Mouse (Mus musculus): ENCODE results near the gene Dnajb2. TPM values are rescaled to one million over a fixed set of nuclear protein-coding genes. Genes with fewer than 3 reads are reported as not detected.

The Dnajb2 gene
- polyA plus RNA-seq, 1 experiment, result 6.7 TPM

GRCm38 (mm10) chr1:75210136-75211087 lies 25.8 kb upstream of the Dnajb2 start, which contains the start of the genes Glb1l and Stk16:
Gene Glb1l (minus strand): TSS chr1:75210813.
Gene Stk16 (plus strand): TSS chr1:75210838.
- Histone ChIP-seq H3K4me3 (ENCODE audit: insufficient read depth, low read length) (peak within 1 kb of the TSS; percentile 96), H3K4me1 (ENCODE audit: control insufficient read depth, insufficient read depth, low read length) (peaks cover 40% of the 10 kb centered on the region), H3K27ac (ENCODE audit: insufficient read depth, low read depth, low read length) (no peak within 1 kb of the TSS)
- TF ChIP-seq POLR2A (IDR thresholded peaks at IDR 0.05; ENCODE audit: borderline replicate concordance, low read depth, low read length), result no peak

DNA sequence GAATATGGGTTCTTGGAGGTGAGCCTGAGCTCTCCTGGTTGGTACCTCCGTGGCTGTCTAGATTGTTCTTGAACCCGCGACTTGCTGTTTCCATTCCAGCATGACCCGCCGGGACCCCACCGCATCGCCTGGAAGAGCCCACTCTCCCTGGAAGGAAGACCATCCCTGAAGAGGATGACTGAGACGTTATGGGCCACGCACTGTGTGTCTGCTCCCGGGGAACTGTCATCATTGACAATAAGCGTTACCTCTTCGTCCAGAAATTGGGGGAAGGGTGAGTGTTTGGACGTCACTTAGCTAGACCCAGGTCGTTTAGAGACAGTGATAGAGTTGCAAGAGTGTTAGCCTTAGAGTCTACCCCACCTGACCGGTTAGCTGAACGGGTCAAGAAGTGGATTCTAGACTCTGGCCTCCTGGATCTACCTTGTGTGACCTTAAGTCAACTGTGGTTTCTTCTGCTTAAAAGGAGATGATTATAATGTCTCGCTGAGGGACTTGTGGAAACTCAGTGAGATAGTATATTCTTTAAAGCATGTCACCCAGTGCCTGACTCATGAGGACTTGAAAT lies 25.0 kb upstream of the Dnajb2 start:
- H3K4me3 ChIP-seq (ENCODE audit: insufficient read depth, low read length), result peak overlapping the region; percentile 96
- peaks cover 43% of the 10 kb centered on the region for H3K4me1 ChIP-seq (ENCODE audit: control insufficient read depth, insufficient read depth, low read length)
- no peak for TF ChIP-seq CTCF (IDR thresholded peaks at IDR 0.05; ENCODE audit: low read depth, low read length)
- TF ChIP-seq POLR2A (IDR thresholded peaks at IDR 0.05; ENCODE audit: borderline replicate concordance, low read depth, low read length), result no peak
- no peak overlapping the region for H3K27ac ChIP-seq (ENCODE audit: insufficient read depth, low read depth, low read length)

DNA sequence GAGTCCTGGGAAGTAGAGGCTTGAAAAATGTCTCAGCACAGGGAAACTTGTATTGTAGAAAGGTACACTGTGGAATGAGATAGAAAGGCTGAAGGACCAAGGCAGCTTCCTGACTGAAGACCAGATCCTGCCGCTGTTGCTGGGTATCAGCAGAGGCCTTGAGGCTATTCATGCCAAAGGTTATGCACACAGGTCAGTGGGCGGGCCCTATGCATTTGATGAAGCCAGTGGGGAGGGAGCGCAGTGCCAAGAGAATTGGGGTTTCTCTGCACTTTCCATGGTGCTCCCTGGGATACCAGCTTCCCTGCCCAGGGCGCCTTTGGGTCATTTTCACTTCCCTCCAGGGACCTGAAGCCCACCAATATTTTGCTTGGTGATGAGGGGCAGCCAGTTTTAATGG lies 23.7 kb upstream of the Dnajb2 start:
- Histone ChIP-seq H3K4me3 (ENCODE audit: insufficient read depth, low read length) (no peak overlapping the region), H3K27ac (ENCODE audit: insufficient read depth, low read depth, low read length) (no peak overlapping the region), H3K4me1 (ENCODE audit: control insufficient read depth, insufficient read depth, low read length) (peaks cover 43% of the 10 kb centered on the region)
- TF ChIP-seq POLR2A (IDR thresholded peaks at IDR 0.05; ENCODE audit: borderline replicate concordance, low read depth, low read length), result no peak
- no peak for TF ChIP-seq CTCF (IDR thresholded peaks at IDR 0.05; ENCODE audit: low read depth, low read length)

DNA sequence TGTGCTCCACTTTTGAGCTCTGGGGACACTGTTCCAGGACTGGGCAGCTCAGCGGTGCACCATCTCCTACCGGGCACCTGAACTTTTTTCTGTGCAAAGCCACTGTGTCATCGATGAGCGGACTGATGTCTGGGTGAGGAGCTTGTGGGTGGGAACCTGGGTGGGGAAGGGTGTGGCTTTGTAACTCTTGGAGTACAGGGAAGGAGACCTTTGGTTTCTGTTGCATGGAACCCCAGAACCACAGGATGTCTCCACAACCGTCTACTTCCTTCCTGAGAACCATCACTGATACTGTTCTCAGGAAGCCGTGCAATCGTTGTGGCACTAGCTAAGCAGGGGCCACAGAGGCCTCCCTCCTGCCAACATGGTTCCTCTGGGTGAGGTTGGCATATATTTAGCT lies 23.1 kb upstream of the Dnajb2 start:
- no peak for TF ChIP-seq CTCF (IDR thresholded peaks at IDR 0.05; ENCODE audit: low read depth, low read length)
- TF ChIP-seq POLR2A (IDR thresholded peaks at IDR 0.05; ENCODE audit: borderline replicate concordance, low read depth, low read length), result no peak
- H3K4me3 ChIP-seq (ENCODE audit: insufficient read depth, low read length), result no peak overlapping the region

DNA sequence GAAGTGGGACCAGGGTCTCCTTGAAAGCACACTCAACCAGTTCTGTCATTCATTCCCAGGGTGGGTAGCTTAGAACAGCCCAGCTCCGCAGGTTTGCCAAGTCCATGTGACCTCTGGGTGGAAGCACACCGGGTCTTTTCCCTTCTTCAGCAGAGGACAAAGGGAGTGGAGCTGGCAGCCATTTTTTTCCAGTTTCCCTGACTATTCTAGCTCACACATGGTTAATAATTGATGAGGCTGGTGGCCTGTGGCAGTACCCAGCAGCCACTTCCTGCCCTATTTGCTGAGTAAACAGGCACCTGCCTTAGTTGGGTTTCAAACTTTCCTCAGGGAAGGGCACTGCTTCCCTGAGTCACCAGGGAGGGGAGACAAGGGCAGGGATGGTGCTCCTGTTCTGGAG lies 21.8 kb upstream of the Dnajb2 start:
- Histone ChIP-seq H3K4me1 (ENCODE audit: control insufficient read depth, insufficient read depth, low read length) (peaks cover 48% of the 10 kb centered on the region), H3K27ac (ENCODE audit: insufficient read depth, low read depth, low read length) (no peak overlapping the region), H3K4me3 (ENCODE audit: insufficient read depth, low read length) (no peak overlapping the region)
- TF ChIP-seq POLR2A (IDR thresholded peaks at IDR 0.05; ENCODE audit: borderline replicate concordance, low read depth, low read length) (no peak), CTCF (IDR thresholded peaks at IDR 0.05; ENCODE audit: low read depth, low read length) (no peak)

More for the DNA sequence above, 23.1 kb upstream of the Dnajb2 start:
- Histone ChIP-seq H3K4me1 (ENCODE audit: control insufficient read depth, insufficient read depth, low read length) (peaks cover 46% of the 10 kb centered on the region), H3K27ac (ENCODE audit: insufficient read depth, low read depth, low read length) (no peak overlapping the region)

- Histone ChIP-seq H3K27ac (ENCODE audit: insufficient read depth, low read depth, low read length) (0 out of 2 replicates have a peak overlapping the region, but pooled peaks have one; percentile 3), H3K4me1 (ENCODE audit: control insufficient read depth, insufficient read depth, low read length) (peaks cover 46% of the 10 kb centered on the region)
These were observed 21.3 kb upstream of the Dnajb2 start for GRCm38 (mm10) chr1:75214886-75215285.

GRCm38 (mm10) chr1:75215785-75216184 lies 20.4 kb upstream of the Dnajb2 start:
- TF ChIP-seq CTCF (IDR thresholded peaks at IDR 0.05; ENCODE audit: low read depth, low read length), result no peak
- TF ChIP-seq POLR2A (IDR thresholded peaks at IDR 0.05; ENCODE audit: borderline replicate concordance, low read depth, low read length), result no peak
- Histone ChIP-seq H3K4me3 (ENCODE audit: insufficient read depth, low read length) (no peak overlapping the region), H3K27ac (ENCODE audit: insufficient read depth, low read depth, low read length) (no peak overlapping the region), H3K4me1 (ENCODE audit: control insufficient read depth, insufficient read depth, low read length) (peaks cover 43% of the 10 kb centered on the region)

More at GRCm38 (mm10) chr1:75214886-75215285, 21.3 kb upstream of the Dnajb2 start:
- H3K4me3 ChIP-seq (ENCODE audit: insufficient read depth, low read length), result no peak overlapping the region
- TF ChIP-seq CTCF (IDR thresholded peaks at IDR 0.05; ENCODE audit: low read depth, low read length) (no peak), POLR2A (IDR thresholded peaks at IDR 0.05; ENCODE audit: borderline replicate concordance, low read depth, low read length) (no peak)

GRCm38 (mm10) chr1:75216797-75217585 lies 19.2 kb upstream of the Dnajb2 start:
- Histone ChIP-seq H3K27ac (ENCODE audit: insufficient read depth, low read depth, low read length) (no peak overlapping the region), H3K4me3 (ENCODE audit: insufficient read depth, low read length) (no peak overlapping the region), H3K4me1 (ENCODE audit: control insufficient read depth, insufficient read depth, low read length) (peaks cover 43% of the 10 kb centered on the region)
- TF ChIP-seq POLR2A (IDR thresholded peaks at IDR 0.05; ENCODE audit: borderline replicate concordance, low read depth, low read length) (no peak), CTCF (IDR thresholded peaks at IDR 0.05; ENCODE audit: low read depth, low read length) (no peak)

GRCm38 (mm10) chr1:75217893-75218226 lies 18.3 kb upstream of the Dnajb2 start:
- peak overlapping the region; percentile 95 for H3K4me3 ChIP-seq (ENCODE audit: insufficient read depth, low read length)
- peaks cover 38% of the 10 kb centered on the region for H3K4me1 ChIP-seq (ENCODE audit: control insufficient read depth, insufficient read depth, low read length)
- TF ChIP-seq CTCF (IDR thresholded peaks at IDR 0.05; ENCODE audit: low read depth, low read length) (no peak), POLR2A (IDR thresholded peaks at IDR 0.05; ENCODE audit: borderline replicate concordance, low read depth, low read length) (no peak)
- no peak overlapping the region for H3K27ac ChIP-seq (ENCODE audit: insufficient read depth, low read depth, low read length)

Measured in bone marrow macrophage, adult 2 months (primary cell).